Mouse (Mus musculus) spleen, adult 2 months (tissue): ENCODE results near the gene Hist1h2an. TPM values are rescaled to one million over a fixed set of nuclear protein-coding genes. Genes with fewer than 3 reads are reported as not detected.

Experiments
- DNase-seq, 2 experiments: peaks; one replicate each; pipeline versions ENCODE4 v3.0.0 to v3.0.0-alpha.2; 2012 to 2021; ENCODE audit warnings: low spot score in 2 of 2, low read depth in 1 of 2
- H3K27ac ChIP-seq: fragments of 200-500 bp; 2 replicates; pipeline ENCODE4 v1.5.1; 2012; ENCODE audit warnings: low read length, inconsistent platforms; ENCODE audit not compliant: insufficient read depth
- H3K27me3 ChIP-seq: fragments of 200-500 bp; 2 replicates; pipeline ENCODE4 v1.6.1; 2012; ENCODE audit warnings: mild to moderate bottlenecking, moderate library complexity, low read length, inconsistent platforms; ENCODE audit not compliant: control insufficient read depth, insufficient read depth
- H3K36me3 ChIP-seq: fragments of 200-500 bp; 2 replicates; pipeline ENCODE4 v1.6.1; 2012; ENCODE audit warnings: mild to moderate bottlenecking, low read length, inconsistent platforms; ENCODE audit not compliant: control insufficient read depth, insufficient read depth
- H3K4me1 ChIP-seq: fragments of 200-500 bp; 2 replicates; pipeline ENCODE4 v1.6.1; 2011; ENCODE audit warnings: inconsistent platforms; ENCODE audit not compliant: control insufficient read depth, insufficient read depth, insufficient read length
- H3K4me3 ChIP-seq: fragments of 200-500 bp; 2 replicates; pipeline ENCODE4 v1.5.1; 2011; ENCODE audit warnings: mild to moderate bottlenecking, inconsistent platforms; ENCODE audit not compliant: insufficient read depth, insufficient read length; ENCODE audit errors: extremely low read depth
- CTCF ChIP-seq: fragments of 200-500 bp; IDR thresholded peaks from 2 replicates; pipeline ENCODE4 v1.5.1; 2011; ENCODE audit warnings: mild to moderate bottlenecking, inconsistent platforms; ENCODE audit not compliant: insufficient read depth, insufficient read length, insufficient replicate concordance; ENCODE audit errors: extremely low read depth
- POLR2A ChIP-seq: fragments of 200-500 bp; IDR thresholded peaks from 2 replicates; pipeline ENCODE4 v1.6.1; 2011; ENCODE audit warnings: low read depth, low read length, inconsistent platforms
- WGBS: fragments of 180-500 bp; shearing (Covaris S2); methylation state at CpG from one replicate; pipeline ENCODE4 v1.1.7; 2018; 5-methylcytosine and 5-hydroxymethylcytosine counted together
- polyA plus RNA-seq: library from polyadenylated mRNA; depleted of rRNA; stranded (reverse); fragments of >200 nt; gene quantifications from 2 replicates; pipeline ENCODE4 v1.2.3, GENCODE M21; 2012; rRNA removed

Gene Hist1h2an
- polyA plus RNA-seq, 1 experiment, result 15.5 TPM

- no peak for DNase-seq
- Histone ChIP-seq H3K27ac (no peak overlapping the region), H3K27me3 (no peaks in the 10 kb centered on the region), H3K4me3 (no peak overlapping the region), H3K36me3 (no peaks in the 10 kb centered on the region), H3K4me1 (peaks cover 3% of the 10 kb centered on the region)
- WGBS, result 71% methylated on average over 1 of the region's 1 CpGs
- TF ChIP-seq CTCF (no peak), POLR2A (no peak)
Observed at GRCm38 (mm10) chr13:21745006-21745405, 42.0 kb downstream of the Hist1h2an start.

Other genes with a start within 250 kb of the Hist1h2an start
- not detected in 2 replicates for gene Olfr1366, start 244.4 kb downstream of the Hist1h2an start, polyA plus RNA-seq
- not detected in 2 replicates for gene Olfr1535, start 227.3 kb downstream of the Hist1h2an start, polyA plus RNA-seq
- gene Olfr1364, start 205.5 kb downstream of the Hist1h2an start, polyA plus RNA-seq, result not detected in 2 replicates
- not detected in 2 replicates for gene Olfr1362, start 173.2 kb downstream of the Hist1h2an start, polyA plus RNA-seq
- gene Olfr11, start 144.7 kb downstream of the Hist1h2an start, polyA plus RNA-seq, result not detected in 2 replicates
- not detected in 2 replicates for gene Olfr1361, start 123.8 kb downstream of the Hist1h2an start, polyA plus RNA-seq
- gene Olfr1360, start 109.8 kb downstream of the Hist1h2an start, polyA plus RNA-seq, result not detected in 2 replicates
- not detected in 2 replicates for gene Olfr1359, start 89.1 kb downstream of the Hist1h2an start, polyA plus RNA-seq
- 18.0 and 18.4 TPM in 2 replicates for gene Hist1h2bl, start 71.1 kb downstream of the Hist1h2an start, polyA plus RNA-seq
- 40.4 and 81.0 TPM in 2 replicates for gene Hist1h2ai, start 70.8 kb downstream of the Hist1h2an start, polyA plus RNA-seq
- 81.3 and 147 TPM in 2 replicates for gene Hist1h3h, start 69.6 kb downstream of the Hist1h2an start, polyA plus RNA-seq
- gene Hist1h2bm, start 65.2 kb downstream of the Hist1h2an start, polyA plus RNA-seq, result 6.5 and 12.9 TPM in 2 replicates
- gene Hist1h4j, start 52.2 kb downstream of the Hist1h2an start, polyA plus RNA-seq, result 9.1 and 9.5 TPM in 2 replicates
- gene Hist1h4k, start 36.7 kb downstream of the Hist1h2an start, polyA plus RNA-seq, result 82.1 and 92.4 TPM in 2 replicates
- gene Hist1h2ak, start 33.4 kb downstream of the Hist1h2an start, polyA plus RNA-seq, result 51.8 and 65.5 TPM in 2 replicates
- gene Hist1h2bn, start 33.1 kb downstream of the Hist1h2an start, polyA plus RNA-seq, result 8.0 and 29.0 TPM in 2 replicates
- gene Hist1h1b, start 6.6 kb downstream of the Hist1h2an start, polyA plus RNA-seq, result 2.3 and 3.2 TPM in 2 replicates
- gene Hist1h3i, start 3.8 kb downstream of the Hist1h2an start, polyA plus RNA-seq, result 77.1 and 125 TPM in 2 replicates
- 1.7 and 13.4 TPM in 2 replicates for gene Hist1h2bp, start 243 bp upstream of the Hist1h2an start, polyA plus RNA-seq
- 32.5 and 59.8 TPM in 2 replicates for gene Hist1h2bq, start 23.0 kb upstream of the Hist1h2an start, polyA plus RNA-seq
- not detected in 2 replicates for gene Hist1h2ao, start 23.2 kb upstream of the Hist1h2an start, polyA plus RNA-seq
- not detected in 2 replicates for gene Hist1h4m, start 24.5 kb upstream of the Hist1h2an start, polyA plus RNA-seq
- gene Hist1h4n, start 45.0 kb upstream of the Hist1h2an start, polyA plus RNA-seq, result 61.9 and 76.0 TPM in 2 replicates
- 366 and 1,278 TPM in 2 replicates for gene Hist1h2ap, start 46.3 kb upstream of the Hist1h2an start, polyA plus RNA-seq
- 28.5 and 55.0 TPM in 2 replicates for gene Hist1h2br, start 46.5 kb upstream of the Hist1h2an start, polyA plus RNA-seq
- 0.05 and 0.11 TPM in 2 replicates for gene Zfp184, start 157.9 kb upstream of the Hist1h2an start, polyA plus RNA-seq
- not detected in 2 replicates for gene Pom121l2, start 194.0 kb upstream of the Hist1h2an start, polyA plus RNA-seq
- 0.99 and 1.1 TPM in 2 replicates for gene Prss16, start 222.5 kb upstream of the Hist1h2an start, polyA plus RNA-seq
- gene Hist1h2ah, start 248.3 kb upstream of the Hist1h2an start, polyA plus RNA-seq, result 51.3 and 149 TPM in 2 replicates
- gene Hist1h2bk, start 248.7 kb upstream of the Hist1h2an start, polyA plus RNA-seq, result 30.0 and 45.9 TPM in 2 replicates